Mouse (Mus musculus): ENCODE measurements around the gene Atp12a. TPM values are rescaled to one million over a fixed set of nuclear protein-coding genes. Genes with fewer than 3 reads are reported as not detected.

Gene Atp12a
- polyA plus RNA-seq, 1 experiment, result not detected

DNA sequence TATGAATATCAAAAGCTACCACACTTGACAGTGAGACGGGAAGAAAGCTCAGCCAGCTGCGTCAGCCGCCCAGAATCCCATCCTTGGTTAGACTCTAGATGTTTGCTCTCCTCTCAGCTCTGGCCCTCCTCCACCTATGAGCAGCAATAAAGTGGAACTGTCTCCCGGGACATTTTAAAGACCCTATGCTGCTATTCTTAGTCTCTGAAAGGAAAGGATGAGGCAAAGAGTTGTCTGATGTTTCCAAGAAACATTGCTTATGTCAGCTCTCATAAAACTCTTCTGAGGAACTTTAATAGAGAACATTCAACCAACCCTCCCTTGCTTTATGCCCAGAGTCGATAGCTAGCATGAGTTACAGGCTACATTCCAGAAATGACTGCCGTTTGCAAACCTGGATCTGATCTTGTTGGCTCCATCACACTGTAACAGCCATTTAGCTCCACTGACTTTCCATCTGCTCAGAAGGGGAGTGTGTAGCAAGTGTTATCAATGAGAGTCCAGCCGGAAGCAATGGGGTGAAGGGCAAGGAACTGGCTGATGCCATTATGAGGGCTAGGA, 25.9 kb upstream of the Atp12a start:
- Histone ChIP-seq H3K79me2 (ENCODE audit: control insufficient read depth, insufficient read depth) (no peaks in the 10 kb centered on the region), H3ac (ENCODE audit: control insufficient read depth, insufficient read length) (no peak overlapping the region), H3K27me3 (ENCODE audit: control insufficient read depth, insufficient read depth, insufficient read length) (no peaks in the 10 kb centered on the region), H3K4me3 (no peak overlapping the region), H3K4me2 (ENCODE audit: low read depth) (no peak overlapping the region), H3K36me3 (ENCODE audit: control insufficient read depth, insufficient read depth) (no peaks in the 10 kb centered on the region)
- TF ChIP-seq POLR2A (IDR thresholded peaks at IDR 0.05; ENCODE audit: insufficient read length, low read depth), result no peak
- TF ChIP-seq TCF12 (IDR thresholded peaks at IDR 0.05; ENCODE audit: insufficient read depth, poor library complexity, severe bottlenecking), result no peak
- TF ChIP-seq MYOD1 (IDR thresholded peaks at IDR 0.05; ENCODE audit: control insufficient read depth in 1 of 3, insufficient read length in 2 of 3, low read depth in 2 of 3), result no peak
- no peak for TF ChIP-seq MYOG (IDR thresholded peaks at IDR 0.05; ENCODE audit: control insufficient read depth in 1 of 3, insufficient read depth in 1 of 3, insufficient read length in 2 of 3, low read depth in 2 of 3)
- no peak for TF ChIP-seq E2F4 (IDR thresholded peaks at IDR 0.05; ENCODE audit: insufficient read depth)
- no peak for TF ChIP-seq SRF (IDR thresholded peaks at IDR 0.05; ENCODE audit: control insufficient read depth, insufficient read length, low read depth)
- TF ChIP-seq POLR2AphosphoS2 (IDR thresholded peaks at IDR 0.05; ENCODE audit: insufficient read length, low read depth), result no peak

DNA sequence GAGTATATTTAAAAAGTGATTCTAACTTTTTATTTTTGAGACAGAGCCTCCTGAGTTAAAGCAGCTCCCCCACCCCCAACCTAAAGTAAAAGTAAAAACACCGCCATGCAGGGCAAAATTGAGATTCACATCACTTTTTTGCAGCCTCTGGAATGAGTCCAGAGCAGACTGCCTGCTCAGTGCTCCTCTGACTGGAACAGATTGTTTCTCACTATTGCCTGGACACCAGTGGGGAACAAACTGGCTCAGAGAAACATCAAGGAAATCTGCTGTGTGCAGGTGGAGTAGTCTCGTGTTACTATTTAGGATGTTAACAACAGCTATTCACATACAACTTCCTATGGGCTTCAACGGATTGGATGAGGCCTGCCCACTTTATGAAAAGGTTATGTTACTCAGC, 16.2 kb upstream of the Atp12a start:
- Histone ChIP-seq H3K36me3 (ENCODE audit: control insufficient read depth, insufficient read depth) (no peaks in the 10 kb centered on the region), H3K27me3 (ENCODE audit: control insufficient read depth, insufficient read depth, insufficient read length) (peaks cover 4% of the 10 kb centered on the region), H3K79me2 (ENCODE audit: control insufficient read depth, insufficient read depth) (no peaks in the 10 kb centered on the region), H3K4me3 (no peak overlapping the region), H3K4me2 (ENCODE audit: low read depth) (no peak overlapping the region), H3ac (ENCODE audit: control insufficient read depth, insufficient read length) (no peak overlapping the region)
- no peak for TF ChIP-seq REST (IDR thresholded peaks at IDR 0.05; ENCODE audit: insufficient read depth, insufficient read length)
- TF ChIP-seq TCF12 (IDR thresholded peaks at IDR 0.05; ENCODE audit: insufficient read depth, poor library complexity, severe bottlenecking), result no peak
- no peak for TF ChIP-seq TCF3 (IDR thresholded peaks at IDR 0.05; ENCODE audit: insufficient read length, low read depth)
- no peak for TF ChIP-seq MYOG (IDR thresholded peaks at IDR 0.05; ENCODE audit: control insufficient read depth in 1 of 3, insufficient read depth in 1 of 3, insufficient read length in 2 of 3, low read depth in 2 of 3)
- TF ChIP-seq SRF (IDR thresholded peaks at IDR 0.05; ENCODE audit: control insufficient read depth, insufficient read length, low read depth), result no peak
- TF ChIP-seq MAX (IDR thresholded peaks at IDR 0.05; ENCODE audit: low read depth), result no peak
- no peak for TF ChIP-seq USF1 (IDR thresholded peaks at IDR 0.05; ENCODE audit: low read depth)
- TF ChIP-seq CEBPB (IDR thresholded peaks at IDR 0.05; ENCODE audit: insufficient read depth, poor library complexity, severe bottlenecking), result no peak
- TF ChIP-seq E2F4 (IDR thresholded peaks at IDR 0.05; ENCODE audit: insufficient read depth), result no peak
- no peak for TF ChIP-seq POLR2A (IDR thresholded peaks at IDR 0.05; ENCODE audit: insufficient read length, low read depth)
- no peak for TF ChIP-seq POLR2AphosphoS2 (IDR thresholded peaks at IDR 0.05; ENCODE audit: insufficient read length, low read depth)
- TF ChIP-seq MYOD1 (IDR thresholded peaks at IDR 0.05; ENCODE audit: control insufficient read depth in 1 of 3, insufficient read length in 2 of 3, low read depth in 2 of 3), result no peak

DNA sequence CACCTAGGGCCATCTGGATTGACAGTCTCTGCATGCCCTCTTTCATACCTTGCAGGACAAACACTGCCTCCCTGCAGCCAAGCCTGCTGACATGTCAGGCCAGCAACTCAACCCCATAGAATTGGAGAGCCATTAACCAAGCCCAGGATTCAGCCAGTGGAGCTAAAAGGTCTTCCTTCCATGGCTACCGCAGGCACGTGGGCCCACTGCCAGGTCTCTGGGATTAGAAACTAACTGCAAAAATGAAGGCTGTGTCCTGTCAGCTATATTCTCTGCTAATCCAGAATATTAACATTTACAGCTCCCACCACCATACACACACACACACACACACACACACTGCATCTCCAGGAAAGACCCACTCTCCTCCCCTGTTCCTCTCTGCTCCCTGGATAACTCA, 15.3 kb upstream of the Atp12a start:
- TF ChIP-seq MAX (IDR thresholded peaks at IDR 0.05; ENCODE audit: low read depth), result no peak
- no peak for TF ChIP-seq E2F4 (IDR thresholded peaks at IDR 0.05; ENCODE audit: insufficient read depth)
- no peak for TF ChIP-seq SRF (IDR thresholded peaks at IDR 0.05; ENCODE audit: control insufficient read depth, insufficient read length, low read depth)
- TF ChIP-seq USF1 (IDR thresholded peaks at IDR 0.05; ENCODE audit: low read depth), result no peak
- TF ChIP-seq TCF12 (IDR thresholded peaks at IDR 0.05; ENCODE audit: insufficient read depth, poor library complexity, severe bottlenecking), result no peak
- no peak for TF ChIP-seq REST (IDR thresholded peaks at IDR 0.05; ENCODE audit: insufficient read depth, insufficient read length)
- no peak overlapping the region for H3ac ChIP-seq (ENCODE audit: control insufficient read depth, insufficient read length)
- H3K4me3 ChIP-seq, result no peak overlapping the region
- no peaks in the 10 kb centered on the region for H3K36me3 ChIP-seq (ENCODE audit: control insufficient read depth, insufficient read depth)
- H3K4me2 ChIP-seq (ENCODE audit: low read depth), result no peak overlapping the region
- H3K27me3 ChIP-seq (ENCODE audit: control insufficient read depth, insufficient read depth, insufficient read length), result peaks cover 4% of the 10 kb centered on the region
- no peaks in the 10 kb centered on the region for H3K79me2 ChIP-seq (ENCODE audit: control insufficient read depth, insufficient read depth)

DNA sequence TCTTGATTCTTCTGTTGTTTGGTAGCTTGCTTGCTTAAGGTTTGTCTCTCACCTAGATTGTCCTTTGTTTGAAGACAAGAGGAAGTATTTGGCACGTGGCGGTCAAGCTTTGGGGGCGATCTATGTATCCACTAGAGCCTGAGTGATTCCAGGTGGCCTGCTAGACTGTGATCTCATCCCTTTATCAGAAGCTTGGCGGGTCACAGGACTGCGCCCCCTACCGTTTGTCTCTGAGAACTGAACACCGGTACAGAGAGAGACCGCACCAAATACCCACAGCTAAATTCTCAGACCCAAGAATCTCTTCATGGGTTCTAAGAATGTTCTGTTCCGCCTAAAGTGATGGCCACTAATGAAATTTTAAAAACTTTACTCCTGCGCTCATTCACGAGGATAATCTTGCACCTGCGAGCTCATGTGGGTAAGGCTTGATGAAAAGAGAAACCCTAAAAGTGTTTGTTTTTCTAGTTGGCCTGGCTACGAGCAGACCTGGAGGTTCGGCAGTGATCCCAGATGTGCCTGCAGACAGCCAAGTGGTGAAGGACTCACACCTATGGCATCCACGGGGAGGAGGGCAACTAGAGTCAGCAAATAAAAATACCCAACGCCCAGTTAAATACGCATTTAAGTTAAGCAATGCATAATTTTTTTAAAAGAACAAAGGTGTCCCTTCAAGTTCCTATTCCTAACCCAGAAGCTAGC, 12.8 kb upstream of the Atp12a start:
- no peak overlapping the region for H3K4me3 ChIP-seq

DNA sequence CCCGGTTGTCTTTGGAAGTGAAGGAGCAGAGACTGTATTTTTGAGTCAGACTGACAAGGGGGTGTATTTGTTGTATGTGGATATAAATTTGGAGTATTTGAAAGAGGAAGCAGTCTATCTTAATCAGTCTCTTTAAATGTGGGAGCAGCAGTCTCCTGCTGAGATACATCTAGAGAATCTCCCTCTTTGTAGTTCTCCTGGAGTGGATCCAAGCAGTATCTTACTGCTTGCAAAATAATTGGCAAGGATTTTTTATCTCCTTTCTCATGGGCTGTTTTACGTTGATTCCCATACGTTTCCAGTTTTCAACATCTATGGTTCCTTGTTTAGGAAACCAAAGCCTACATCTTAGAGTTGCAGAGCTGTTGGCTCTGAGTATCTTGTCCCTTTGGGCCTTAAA, 10.1 kb upstream of the Atp12a start:
- Histone ChIP-seq H3K4me3 (no peak overlapping the region), H3K79me2 (ENCODE audit: control insufficient read depth, insufficient read depth) (no peaks in the 10 kb centered on the region), H3K27me3 (ENCODE audit: control insufficient read depth, insufficient read depth, insufficient read length) (peaks cover 18% of the 10 kb centered on the region), H3K4me2 (ENCODE audit: low read depth) (no peak overlapping the region), H3K36me3 (ENCODE audit: control insufficient read depth, insufficient read depth) (no peaks in the 10 kb centered on the region), H3ac (ENCODE audit: control insufficient read depth, insufficient read length) (no peak overlapping the region)
- TF ChIP-seq POLR2AphosphoS2 (IDR thresholded peaks at IDR 0.05; ENCODE audit: insufficient read length, low read depth) (no peak), E2F4 (IDR thresholded peaks at IDR 0.05; ENCODE audit: insufficient read depth) (no peak), TCF12 (IDR thresholded peaks at IDR 0.05; ENCODE audit: insufficient read depth, poor library complexity, severe bottlenecking) (no peak), REST (IDR thresholded peaks at IDR 0.05; ENCODE audit: insufficient read depth, insufficient read length) (no peak), MYOD1 (IDR thresholded peaks at IDR 0.05; ENCODE audit: control insufficient read depth in 1 of 3, insufficient read length in 2 of 3, low read depth in 2 of 3) (no peak), TCF3 (IDR thresholded peaks at IDR 0.05; ENCODE audit: insufficient read length, low read depth) (no peak), POLR2A (IDR thresholded peaks at IDR 0.05; ENCODE audit: insufficient read length, low read depth) (no peak), USF1 (IDR thresholded peaks at IDR 0.05; ENCODE audit: low read depth) (no peak)

More for the DNA sequence above, 12.8 kb upstream of the Atp12a start:
- no peak overlapping the region for H3ac ChIP-seq (ENCODE audit: control insufficient read depth, insufficient read length)
- no peak overlapping the region for H3K4me2 ChIP-seq (ENCODE audit: low read depth)
- H3K79me2 ChIP-seq (ENCODE audit: control insufficient read depth, insufficient read depth), result no peaks in the 10 kb centered on the region
- no peaks in the 10 kb centered on the region for H3K36me3 ChIP-seq (ENCODE audit: control insufficient read depth, insufficient read depth)
- H3K27me3 ChIP-seq (ENCODE audit: control insufficient read depth, insufficient read depth, insufficient read length), result peaks cover 17% of the 10 kb centered on the region
- TF ChIP-seq SRF (IDR thresholded peaks at IDR 0.05; ENCODE audit: control insufficient read depth, insufficient read length, low read depth) (no peak), MYOD1 (IDR thresholded peaks at IDR 0.05; ENCODE audit: control insufficient read depth in 1 of 3, insufficient read length in 2 of 3, low read depth in 2 of 3) (no peak), REST (IDR thresholded peaks at IDR 0.05; ENCODE audit: insufficient read depth, insufficient read length) (no peak), MAX (IDR thresholded peaks at IDR 0.05; ENCODE audit: low read depth) (no peak), POLR2AphosphoS2 (IDR thresholded peaks at IDR 0.05; ENCODE audit: insufficient read length, low read depth) (no peak)

Measured in myocyte (in vitro differentiated cells).